Mouse (Mus musculus): Measurements from ENCODE around the gene Krt78. TPM values are rescaled to one million over a fixed set of nuclear protein-coding genes. Genes with fewer than 3 reads are reported as not detected.

The Krt78 gene
- polyA plus RNA-seq, 1 experiment from 2014 or later, result not detected

- H3K36me3 ChIP-seq (replicated peaks), result no peaks in the 10 kb centered on the region
- 0 out of 2 replicates have a peak, but pooled peaks cover 2% of the 10 kb centered on the region for H3K4me1 ChIP-seq
- H3K4me2 ChIP-seq, result peak overlapping the region; percentile 53
- WGBS, result 20% methylated on average over 6 of the region's 6 CpGs
- H3K27ac ChIP-seq, result 0 out of 2 replicates have a peak overlapping the region, but pooled peaks have one; percentile 13
- ATAC-seq (replicated peaks), result no peak
- peaks cover 7% of the 10 kb centered on the region for H3K27me3 ChIP-seq (replicated peaks)
- no peak overlapping the region for H3K4me3 ChIP-seq
- H3K9ac ChIP-seq, result peak overlapping the region; percentile 19; the same call in 1 of the 2 replicates
- no peaks in the 10 kb centered on the region for H3K9me3 ChIP-seq
Measured at GRCm38 (mm10) chr15:101984746-101985145, 30.7 kb upstream of the Krt78 start.

- no peaks in the 10 kb centered on the region for H3K9me3 ChIP-seq
- H3K9ac ChIP-seq, result peak overlapping the region; percentile 19; the same call in 1 of the 2 replicates
- no peaks in the 10 kb centered on the region for H3K36me3 ChIP-seq (replicated peaks)
- H3K4me3 ChIP-seq, result peak overlapping the region; percentile 29
- WGBS, result 3% methylated on average over 15 of the region's 15 CpGs
- H3K4me1 ChIP-seq, result 0 out of 2 replicates have a peak, but pooled peaks cover 2% of the 10 kb centered on the region
- peak overlapping the region; percentile 87 for H3K27ac ChIP-seq
- peak; percentile 97 for ATAC-seq (replicated peaks)
- peak overlapping the region; percentile 53 for H3K4me2 ChIP-seq
- peaks cover 3% of the 10 kb centered on the region; the same call in 1 of the 2 replicates for H3K27me3 ChIP-seq (replicated peaks)
Measured at GRCm38 (mm10) chr15:101983949-101984601, 30.0 kb upstream of the Krt78 start.

- no peak for ATAC-seq (replicated peaks)
- H3K27ac ChIP-seq, result peak overlapping the region; percentile 87
- H3K4me3 ChIP-seq, result no peak overlapping the region
- H3K4me1 ChIP-seq, result 0 out of 2 replicates have a peak, but pooled peaks cover 2% of the 10 kb centered on the region
- peak overlapping the region; percentile 53 for H3K4me2 ChIP-seq
- H3K9me3 ChIP-seq, result no peaks in the 10 kb centered on the region
- peaks cover 2% of the 10 kb centered on the region; the same call in 1 of the 2 replicates for H3K27me3 ChIP-seq (replicated peaks)
- no peak overlapping the region for H3K9ac ChIP-seq
- no peaks in the 10 kb centered on the region for H3K36me3 ChIP-seq (replicated peaks)
- 83% methylated on average over 13 of the region's 13 CpGs for WGBS
Measured at GRCm38 (mm10) chr15:101983315-101983948, 29.3 kb upstream of the Krt78 start.

DNA sequence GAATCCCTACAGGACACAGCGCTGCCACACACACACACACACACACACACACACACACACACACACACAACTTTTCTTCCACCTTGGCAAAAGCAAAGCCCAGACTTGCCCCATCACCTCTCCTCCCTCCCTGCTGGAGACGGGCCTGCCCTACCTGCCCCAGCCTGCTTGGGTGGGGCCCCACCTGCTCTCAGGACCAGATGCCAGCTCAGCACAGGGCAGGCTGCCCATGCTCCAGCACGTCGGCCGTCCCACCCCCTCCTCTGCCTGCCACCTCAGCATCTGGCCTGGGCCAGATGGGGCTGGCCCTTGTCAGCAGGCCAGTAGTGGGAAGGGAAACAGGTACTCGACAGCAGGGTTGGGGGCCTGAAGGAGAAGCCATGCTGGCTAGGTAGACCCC, 26.8 kb upstream of the Krt78 start:
- Histone ChIP-seq H3K9me3 (no peaks in the 10 kb centered on the region), H3K4me3 (no peak overlapping the region), H3K36me3 (replicated peaks) (no peaks in the 10 kb centered on the region), H3K27ac (no peak overlapping the region), H3K9ac (no peak overlapping the region), H3K27me3 (replicated peaks) (peaks cover 4% of the 10 kb centered on the region; the same call in 1 of the 2 replicates), H3K4me1 (peaks cover 14% of the 10 kb centered on the region), H3K4me2 (no peak overlapping the region)
- 78% methylated on average over 6 of the region's 6 CpGs for WGBS
- no peak for ATAC-seq (replicated peaks)

GRCm38 (mm10) chr15:101977043-101977726, 23.1 kb upstream of the Krt78 start:
- WGBS, result 3% methylated on average over 36 of the region's 39 CpGs
- ATAC-seq (replicated peaks), result peak; percentile 57

GRCm38 (mm10) chr15:101976641-101977040, 22.6 kb upstream of the Krt78 start:
- no peak for ATAC-seq (replicated peaks)
- H3K9me3 ChIP-seq, result no peaks in the 10 kb centered on the region
- H3K4me3 ChIP-seq, result no peak overlapping the region
- no peak overlapping the region for H3K27ac ChIP-seq
- peak overlapping the region; percentile 90; the same call in 1 of the 2 replicates for H3K4me2 ChIP-seq
- no peaks in the 10 kb centered on the region for H3K36me3 ChIP-seq (replicated peaks)
- no peak overlapping the region for H3K9ac ChIP-seq
- WGBS, result 56% methylated on average over 3 of the region's 3 CpGs
- peaks cover 7% of the 10 kb centered on the region; the same call in 1 of the 2 replicates for H3K27me3 ChIP-seq (replicated peaks)
- peaks cover 15% of the 10 kb centered on the region for H3K4me1 ChIP-seq

More at GRCm38 (mm10) chr15:101977043-101977726, 23.1 kb upstream of the Krt78 start:
- H3K36me3 ChIP-seq (replicated peaks), result no peaks in the 10 kb centered on the region
- H3K4me3 ChIP-seq, result peak overlapping the region; percentile 41
- H3K27ac ChIP-seq, result no peak overlapping the region
- H3K4me2 ChIP-seq, result peak overlapping the region; percentile 90
- H3K9ac ChIP-seq, result peak overlapping the region; percentile 47
- peaks cover 15% of the 10 kb centered on the region for H3K4me1 ChIP-seq
- H3K9me3 ChIP-seq, result no peaks in the 10 kb centered on the region
- peaks cover 7% of the 10 kb centered on the region; the same call in 1 of the 2 replicates for H3K27me3 ChIP-seq (replicated peaks)

DNA sequence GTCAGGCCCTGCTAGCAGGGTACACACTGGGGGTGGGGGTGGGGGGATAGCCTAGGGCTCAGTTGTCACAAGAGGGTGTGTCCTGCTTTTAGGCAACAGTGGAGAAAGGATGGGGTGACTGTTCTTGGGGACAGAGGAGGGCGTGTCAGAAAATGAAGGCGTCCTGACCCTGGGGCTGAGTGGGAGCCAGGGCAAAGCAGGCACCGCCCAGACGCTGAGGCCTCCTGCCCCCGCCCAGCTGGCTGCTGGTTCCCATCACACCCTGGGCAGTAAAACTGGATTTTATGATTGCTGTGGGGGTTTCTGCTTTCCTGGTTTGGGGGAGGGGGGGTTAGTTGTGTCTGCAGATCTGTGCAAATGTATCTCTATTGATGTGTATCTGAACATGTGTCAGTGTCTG, 21.9 kb upstream of the Krt78 start:
- Histone ChIP-seq H3K36me3 (replicated peaks) (no peaks in the 10 kb centered on the region), H3K9ac (no peak overlapping the region)
- no peak for ATAC-seq (replicated peaks)

GRCm38 (mm10) chr15:101974083-101974845, 20.2 kb upstream of the Krt78 start:
- Histone ChIP-seq H3K9ac (no peak overlapping the region), H3K4me1 (peaks cover 15% of the 10 kb centered on the region), H3K27ac (no peak overlapping the region), H3K9me3 (no peaks in the 10 kb centered on the region), H3K27me3 (replicated peaks) (peaks cover 7% of the 10 kb centered on the region; the same call in 1 of the 2 replicates), H3K36me3 (replicated peaks) (no peaks in the 10 kb centered on the region), H3K4me2 (no peak overlapping the region), H3K4me3 (no peak overlapping the region)
- WGBS, result 60% methylated on average over 16 of the region's 16 CpGs
- no peak for ATAC-seq (replicated peaks)

More for the DNA sequence above, 21.9 kb upstream of the Krt78 start:
- H3K4me1 ChIP-seq, result peaks cover 15% of the 10 kb centered on the region
- no peak overlapping the region for H3K4me3 ChIP-seq
- no peaks in the 10 kb centered on the region for H3K9me3 ChIP-seq
- H3K4me2 ChIP-seq, result no peak overlapping the region
- H3K27me3 ChIP-seq (replicated peaks), result peaks cover 7% of the 10 kb centered on the region; the same call in 1 of the 2 replicates
- WGBS, result 72% methylated on average over 5 of the region's 5 CpGs
- H3K27ac ChIP-seq, result no peak overlapping the region

DNA sequence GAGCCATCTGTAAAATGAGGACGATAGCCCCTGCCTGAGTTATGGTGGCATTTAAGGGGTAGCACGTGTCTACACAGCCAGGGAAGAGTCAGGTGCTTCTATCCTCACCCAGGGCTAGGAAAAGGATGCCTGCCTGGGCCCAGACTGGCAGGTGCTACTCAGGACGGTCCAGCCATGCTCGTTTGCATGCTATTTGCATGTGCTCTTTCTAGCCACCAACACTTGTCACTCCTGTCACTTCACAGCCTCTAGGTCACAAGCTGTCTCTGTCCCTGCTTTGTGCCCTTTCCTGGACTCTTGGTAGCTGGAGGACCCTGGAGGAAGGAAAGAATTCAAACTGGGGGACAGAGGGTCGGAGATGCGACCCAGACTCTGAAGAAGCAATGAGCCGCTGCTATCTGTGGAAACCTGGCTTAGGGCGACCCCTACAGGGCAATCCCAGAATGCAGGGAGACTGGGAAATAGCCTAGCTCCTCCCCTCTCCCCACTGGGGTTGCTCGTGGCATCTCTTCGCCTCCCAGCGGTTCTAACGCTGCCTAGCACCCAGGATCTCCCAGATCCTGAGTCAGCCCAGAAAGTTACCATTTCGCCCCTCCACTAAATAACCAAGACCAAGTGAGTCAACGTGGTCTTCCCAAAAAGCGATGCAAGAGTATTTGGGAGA, 19.5 kb upstream of the Krt78 start:
- no peak overlapping the region for H3K4me3 ChIP-seq
- 12% methylated on average over 15 of the region's 15 CpGs for WGBS
- 0 out of 2 replicates have a peak overlapping the region, but pooled peaks have one; percentile 18 for H3K4me2 ChIP-seq
- no peaks in the 10 kb centered on the region for H3K9me3 ChIP-seq
- H3K4me1 ChIP-seq, result peaks cover 15% of the 10 kb centered on the region
- H3K27me3 ChIP-seq (replicated peaks), result peaks cover 5% of the 10 kb centered on the region; the same call in 1 of the 2 replicates
- no peaks in the 10 kb centered on the region for H3K36me3 ChIP-seq (replicated peaks)
- no peak overlapping the region for H3K27ac ChIP-seq
- peak; percentile 59 for ATAC-seq (replicated peaks)
- no peak overlapping the region for H3K9ac ChIP-seq

DNA sequence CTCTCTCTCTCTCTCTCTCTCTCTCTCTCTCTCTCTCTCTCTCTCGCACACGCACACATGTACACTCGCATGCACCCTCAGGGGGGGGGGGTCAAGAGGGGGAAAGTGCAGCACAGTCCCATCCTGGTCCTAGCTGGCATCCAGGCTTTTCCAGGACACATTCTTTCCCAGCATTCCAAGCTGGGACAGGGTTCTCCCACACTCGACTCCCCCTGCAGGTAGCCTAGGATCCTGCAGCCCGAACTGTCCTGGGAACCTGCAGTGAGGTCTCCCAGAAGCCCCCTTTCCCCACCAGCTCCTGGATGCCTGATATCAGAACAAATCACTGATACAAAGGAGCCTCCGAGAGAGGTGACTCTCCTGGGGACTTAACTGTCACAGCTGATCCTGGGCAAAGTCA, 16.4 kb upstream of the Krt78 start:
- Histone ChIP-seq H3K4me3 (no peak overlapping the region), H3K27ac (no peak overlapping the region), H3K27me3 (replicated peaks) (no peaks in the 10 kb centered on the region; the same call in 1 of the 2 replicates), H3K9ac (no peak overlapping the region), H3K9me3 (no peaks in the 10 kb centered on the region), H3K4me1 (peaks cover 3% of the 10 kb centered on the region; the same call in 1 of the 2 replicates), H3K4me2 (no peak overlapping the region), H3K36me3 (replicated peaks) (no peaks in the 10 kb centered on the region)
- 10% methylated on average over 3 of the region's 6 CpGs for WGBS
- ATAC-seq (replicated peaks), result no peak

GRCm38 (mm10) chr15:101966808-101967207, 12.7 kb upstream of the Krt78 start:
- Histone ChIP-seq H3K9me3 (no peaks in the 10 kb centered on the region), H3K27ac (no peak overlapping the region), H3K4me2 (no peak overlapping the region), H3K4me3 (no peak overlapping the region), H3K36me3 (replicated peaks) (no peaks in the 10 kb centered on the region), H3K9ac (no peak overlapping the region), H3K27me3 (replicated peaks) (no peaks in the 10 kb centered on the region), H3K4me1 (no peaks in the 10 kb centered on the region)
- WGBS, result 83% methylated on average over 8 of the region's 8 CpGs
- ATAC-seq (replicated peaks), result no peak

Measured in midbrain, embryonic 15.5 days (tissue).